Mouse (Mus musculus) left cerebral cortex, postnatal 25 days (tissue): ENCODE measurements around the gene Ankrd2. TPM values are rescaled to one million over a fixed set of nuclear protein-coding genes. Genes with fewer than 3 reads are reported as not detected.
A peak's percentile ranks its signal among the peaks of the same experiment; 100 is the strongest.

Experiments
- DNase-seq, 2 experiments: peaks; one replicate each; pipeline ENCODE4 v3.0.0; 2022; ENCODE audit warnings: low spot score in 2 of 2, mixed read lengths in 1 of 2
- intact Hi-C: fragments of 180-260 bp; cut with DNase I; formaldehyde crosslinking; loops from one replicate; pipeline ENCODE4 v1.15.1; 2025
- total RNA-seq, 2 experiments: library from RNA; stranded (reverse); gene quantifications; 2 replicates each; pipeline ENCODE4 v1.2.3; 2021

Ankrd2 gene
- total RNA-seq: under 1 TPM in 1 of 2 experiments, not detected in 1; 0.30 TPM

DNA sequence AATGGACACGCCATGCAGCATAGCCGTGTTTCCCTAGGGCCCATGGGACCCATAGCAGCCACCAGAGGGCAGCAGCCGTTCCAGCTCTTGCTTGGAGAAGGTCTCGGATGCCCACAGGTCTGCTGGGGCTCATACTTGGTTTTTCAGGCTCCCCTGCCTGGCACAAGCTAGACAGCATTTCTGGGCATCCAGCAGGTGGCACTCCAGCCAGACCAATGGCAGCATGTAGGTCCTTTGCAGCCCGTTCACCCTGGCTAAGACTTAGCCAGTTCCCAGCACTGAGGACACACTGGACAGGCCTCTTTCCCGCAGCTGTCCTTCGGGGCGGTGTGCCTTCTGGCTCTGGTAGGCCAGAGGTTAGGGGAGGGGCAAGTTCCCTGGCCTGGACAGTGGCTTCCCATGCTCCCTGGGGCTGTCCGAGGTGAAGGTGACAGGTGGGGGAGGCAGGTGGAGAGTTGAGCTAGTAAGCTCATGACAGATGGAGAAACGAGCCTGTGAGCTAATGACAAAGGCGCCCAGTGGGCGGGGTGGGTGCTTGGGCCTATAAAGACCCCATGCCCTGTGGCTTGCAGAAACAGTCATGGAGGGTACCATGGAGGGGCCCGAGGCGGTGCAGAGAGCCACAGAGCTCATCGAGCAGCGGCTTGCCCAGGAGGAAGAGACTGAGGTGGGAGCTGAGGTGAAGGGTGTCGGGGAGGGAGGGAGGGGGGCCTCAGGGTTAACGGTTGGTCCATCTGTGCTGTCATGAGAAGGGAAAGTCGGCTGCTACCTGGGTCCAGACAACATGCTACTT lies at the start of gene Ankrd2:
Gene Ankrd2 (plus strand): TSS at position 545 of the 793 bp plus-strand sequence.
- intact Hi-C loops: loop anchor here (1.0 to 5.0 kb wide), 3 partner anchors 34 to 132 kb away; no protein-coding TSS in a partner anchor

DNA sequence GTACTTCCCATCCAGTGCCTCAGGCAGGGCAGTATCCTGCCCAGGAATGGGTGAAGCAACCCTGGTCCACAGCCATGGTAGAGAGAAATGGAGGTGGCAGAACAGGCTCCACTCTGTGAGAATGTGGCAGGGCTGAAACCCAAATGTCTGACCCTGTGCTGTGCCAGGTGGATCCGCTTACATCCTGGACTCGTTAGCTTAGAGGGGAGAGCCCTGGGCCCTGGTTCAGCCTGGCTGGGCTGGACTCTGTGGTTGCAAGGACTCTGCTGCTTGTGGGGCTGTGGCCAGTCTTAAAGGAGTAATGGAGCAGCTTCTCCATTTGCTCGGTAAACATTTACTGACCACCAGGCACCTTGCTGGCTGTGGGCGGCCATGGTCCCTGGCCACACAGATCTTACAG lies 48.6 kb upstream of the Ankrd2 start:
- intact Hi-C loops: no loop called here
- no peak for DNase-seq

More for the DNA sequence above, at the start of gene Ankrd2:
- DNase-seq: peak; percentile 73 to 80

GRCm38 (mm10) chr19:41989810-41990209 lies 46.0 kb upstream of the Ankrd2 start:
- intact Hi-C loops: no loop called here

GRCm38 (mm10) chr19:41991926-41992477 lies 43.8 kb upstream of the Ankrd2 start:
- intact Hi-C loops: no loop called here
- DNase-seq: peak in 1 of 2 experiments; percentile 38

More at GRCm38 (mm10) chr19:41989810-41990209, 46.0 kb upstream of the Ankrd2 start:
- DNase-seq: no peak

- intact Hi-C loops: no loop called here
- no peak for DNase-seq
Measured at GRCm38 (mm10) chr19:41992971-41993370, 42.8 kb upstream of the Ankrd2 start.

GRCm38 (mm10) chr19:41993484-41993883 lies 42.3 kb upstream of the Ankrd2 start:
- peak; percentile 76 to 90 for DNase-seq
- intact Hi-C loops: no loop called here

DNA sequence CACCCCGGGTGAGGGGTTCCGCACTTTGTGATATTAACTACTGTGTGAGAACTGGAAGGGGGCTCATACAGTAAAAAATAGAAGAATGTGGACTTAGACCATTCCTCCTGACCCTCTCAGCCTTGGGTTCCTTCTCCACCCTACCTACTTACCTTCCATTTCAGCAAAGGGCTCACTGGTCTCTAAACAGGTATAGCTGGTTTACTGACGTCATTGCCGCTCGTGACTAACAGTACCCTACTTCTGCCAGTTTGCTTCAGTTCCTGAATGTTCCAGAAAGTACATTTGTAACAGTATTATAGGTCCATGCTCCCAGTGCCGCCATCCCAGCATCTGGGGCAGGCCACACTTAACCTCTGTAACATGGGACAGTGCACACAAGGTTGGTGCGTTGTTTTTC lies 41.8 kb upstream of the Ankrd2 start:
- no peak for DNase-seq
- intact Hi-C loops: no loop called here

GRCm38 (mm10) chr19:41995483-41995882 lies 40.3 kb upstream of the Ankrd2 start:
- intact Hi-C loops: no loop called here
- DNase-seq: no peak

DNA sequence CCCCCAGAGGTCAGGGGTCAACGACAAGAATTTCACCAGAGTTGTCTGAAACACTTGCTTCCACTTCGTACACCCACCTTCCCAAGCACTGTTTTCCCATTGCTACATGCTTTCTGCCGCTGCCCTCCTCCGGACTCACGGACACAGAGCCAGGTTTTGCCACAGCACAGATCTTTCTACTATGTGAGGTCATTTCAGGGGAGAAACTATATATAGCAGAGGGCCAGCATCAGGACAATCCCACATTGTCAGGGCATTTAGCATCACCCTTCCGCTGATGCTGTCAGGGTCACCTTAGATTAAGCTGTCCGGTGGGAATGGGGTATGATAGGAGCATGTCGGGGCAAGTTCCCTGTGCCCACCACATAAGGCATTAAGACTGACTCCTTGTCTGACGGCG lies 38.7 kb upstream of the Ankrd2 start:
- intact Hi-C loops: no loop called here

DNA sequence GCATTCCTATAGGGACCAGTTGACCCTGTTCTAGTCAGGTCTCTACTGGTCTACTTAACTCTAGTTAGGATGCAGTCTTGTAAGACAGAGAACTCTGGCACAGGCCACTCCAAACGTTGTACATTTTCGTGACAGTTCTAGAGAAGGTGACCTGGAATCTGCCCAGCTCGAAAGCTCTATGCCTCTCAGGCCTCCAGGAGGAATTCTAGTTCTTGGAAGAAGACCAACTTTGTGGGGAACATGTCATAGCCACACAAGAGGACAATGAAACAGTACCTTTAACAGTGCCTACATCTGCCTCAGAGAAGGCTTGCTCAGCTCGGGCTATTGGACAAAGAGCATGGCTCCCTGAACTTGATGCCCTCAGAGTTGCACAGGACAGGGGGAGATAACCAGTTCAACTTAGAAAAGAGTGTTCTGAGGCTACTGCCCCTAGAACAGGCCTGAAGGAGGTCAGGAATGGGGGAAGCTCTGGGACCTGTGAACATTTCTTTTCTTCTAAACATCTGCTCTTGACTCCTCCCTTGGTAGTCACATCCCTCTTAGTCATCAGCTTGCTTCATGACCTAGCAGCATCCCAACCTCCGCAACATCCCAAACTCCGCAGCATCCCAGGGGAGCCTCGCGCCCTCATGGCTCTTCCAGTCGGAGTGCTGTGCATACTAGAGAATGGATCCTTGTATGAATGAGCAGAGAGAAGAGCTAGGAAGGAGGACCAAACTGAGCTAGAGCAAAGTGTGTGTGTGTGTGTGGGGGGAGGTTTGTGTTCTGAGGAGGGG lies 36.8 kb upstream of the Ankrd2 start:
- intact Hi-C loops: no loop called here
- DNase-seq: no peak

More for the DNA sequence above, 38.7 kb upstream of the Ankrd2 start:
- DNase-seq: no peak

DNA sequence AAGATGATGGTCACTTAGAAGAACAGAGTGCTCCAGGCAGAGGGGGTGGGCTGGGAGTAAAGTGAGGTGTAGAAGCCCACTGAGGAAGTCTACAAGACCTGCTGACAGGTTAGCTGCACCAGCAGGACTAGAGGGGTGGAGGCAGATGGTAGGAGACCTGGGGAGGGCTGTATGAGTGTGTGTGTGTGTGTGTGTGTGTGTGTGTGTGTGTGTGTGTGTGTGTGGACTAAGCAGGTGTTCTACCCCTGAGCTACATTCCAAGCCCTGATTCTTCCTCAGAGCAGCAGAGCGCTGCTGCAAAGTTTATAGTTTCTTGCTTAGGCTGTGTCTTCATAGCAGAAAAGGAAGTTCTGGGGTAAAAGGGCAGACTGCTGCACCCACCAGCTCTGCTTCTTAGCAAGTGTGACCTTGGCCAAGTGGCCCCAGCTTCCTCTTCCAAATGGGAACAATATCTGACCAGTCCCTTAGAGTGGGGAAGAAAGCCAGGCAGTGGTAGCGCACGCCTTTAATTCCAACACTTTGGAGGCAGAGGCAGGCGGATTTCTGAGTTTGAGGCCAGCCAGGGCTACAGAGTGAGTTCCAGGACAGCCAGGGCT lies 36.0 kb upstream of the Ankrd2 start:
- DNase-seq: no peak
- intact Hi-C loops: no loop called here

DNA sequence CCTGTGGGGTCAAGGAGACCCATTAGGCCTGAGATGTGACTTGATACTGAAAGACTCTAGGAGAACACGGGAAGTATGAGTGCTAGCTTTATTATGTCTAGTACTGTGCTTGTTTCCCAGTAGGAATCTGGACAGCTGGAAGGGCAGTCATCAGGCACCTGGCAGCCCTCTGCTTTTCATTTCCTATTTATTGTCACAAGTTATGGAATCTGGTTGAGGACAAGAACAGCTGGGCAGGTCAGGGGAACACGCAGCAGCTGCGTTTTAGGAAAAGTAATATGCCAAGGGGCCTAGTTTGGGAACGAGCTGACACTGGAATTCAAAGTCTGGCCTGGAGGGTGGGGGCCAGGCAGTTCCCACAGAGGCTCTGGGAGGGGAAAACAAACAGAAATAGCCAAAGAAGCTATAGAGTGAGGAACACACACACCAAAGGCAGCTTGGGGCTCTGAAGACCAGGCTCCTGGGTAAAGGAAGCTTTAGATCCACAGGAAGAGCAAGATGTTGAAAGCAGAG lies 35.3 kb upstream of the Ankrd2 start:
- intact Hi-C loops: no loop called here
- DNase-seq: no peak

DNA sequence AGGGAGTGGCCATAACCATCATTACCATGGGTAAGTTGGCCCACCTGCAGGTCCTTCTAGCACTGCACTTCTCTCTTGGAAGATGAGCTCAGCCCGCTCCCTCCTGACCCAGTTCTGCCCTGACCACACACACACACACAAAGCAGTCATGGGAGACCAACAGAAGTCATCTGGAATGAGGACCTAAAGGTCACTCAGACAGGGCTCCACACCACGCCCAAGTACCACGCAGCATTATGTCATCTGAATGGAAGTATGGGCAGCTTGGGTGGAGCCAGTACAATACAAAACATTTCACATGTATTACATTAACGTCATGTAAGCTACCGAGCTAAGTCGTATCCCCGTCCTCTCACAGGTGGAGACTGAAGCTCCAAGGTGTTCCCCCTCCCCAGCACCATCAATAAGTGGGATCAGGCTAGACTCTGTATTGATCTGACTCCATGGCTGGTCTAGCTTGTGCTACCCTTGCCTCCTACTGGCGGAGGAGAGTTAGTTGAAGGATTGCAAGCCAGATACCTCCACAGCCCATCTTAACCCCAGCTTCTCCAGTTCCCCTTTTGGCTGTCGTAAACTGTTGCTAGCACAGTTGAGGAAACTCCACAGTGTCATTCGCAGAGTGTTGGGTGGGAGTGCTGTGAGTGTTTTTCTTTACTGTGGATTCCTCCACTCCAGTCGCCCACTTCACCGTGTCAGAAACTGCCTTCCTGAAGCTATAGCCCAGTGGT lies 34.4 kb upstream of the Ankrd2 start:
- no peak for DNase-seq
- intact Hi-C loops: no loop called here

- intact Hi-C loops: no loop called here
- no peak for DNase-seq
Measured at GRCm38 (mm10) chr19:42004258-42004657, 31.5 kb upstream of the Ankrd2 start.

DNA sequence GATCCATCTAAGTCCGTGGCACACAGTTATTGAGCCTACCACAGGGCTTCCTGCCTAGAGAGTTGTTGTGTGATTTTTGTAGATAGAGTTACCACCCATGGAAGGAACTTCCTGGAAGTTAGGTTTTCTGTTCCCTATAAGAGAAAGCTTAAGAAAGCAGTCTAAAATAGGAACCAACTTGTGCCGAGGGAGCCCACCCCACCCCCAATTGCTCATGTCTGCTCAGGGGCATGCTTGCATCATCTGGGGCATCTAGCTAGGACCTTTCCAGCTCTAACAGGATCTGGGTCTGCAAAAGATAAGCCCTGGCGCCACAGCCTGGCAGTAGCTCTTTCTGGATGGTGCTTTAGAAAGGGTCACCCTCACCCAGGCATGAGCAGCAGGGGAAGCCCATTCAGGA lies 30.2 kb upstream of the Ankrd2 start:
- DNase-seq: no peak

GRCm38 (mm10) chr19:42006568-42006967 lies 29.2 kb upstream of the Ankrd2 start:
- intact Hi-C loops: no loop called here
- DNase-seq: no peak

More for the DNA sequence above, 30.2 kb upstream of the Ankrd2 start:
- intact Hi-C loops: no loop called here

DNA sequence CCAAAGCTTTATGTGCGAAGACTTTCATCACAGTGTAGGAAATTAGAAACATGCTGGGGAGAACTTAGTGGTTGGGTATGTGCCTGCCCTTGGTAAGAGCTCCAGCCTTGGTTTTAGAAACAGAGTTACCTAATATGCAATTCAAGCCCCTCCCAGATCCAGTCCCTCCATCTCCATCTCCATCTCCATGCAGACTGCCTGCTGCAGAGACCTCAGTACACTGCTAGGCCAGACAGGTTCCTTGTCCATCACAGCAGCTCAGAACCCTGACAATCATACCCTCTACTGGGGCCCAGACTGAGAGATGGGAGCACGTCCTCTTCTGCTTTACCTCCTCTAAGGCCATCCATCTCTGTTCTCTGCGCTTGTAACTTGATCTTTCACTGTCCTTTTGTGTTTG lies 27.2 kb upstream of the Ankrd2 start:
- no peak for DNase-seq
- intact Hi-C loops: no loop called here

GRCm38 (mm10) chr19:42009067-42009466 lies 26.7 kb upstream of the Ankrd2 start:
- no peak for DNase-seq
- intact Hi-C loops: no loop called here

- intact Hi-C loops: no loop called here
- DNase-seq: no peak
Measured at GRCm38 (mm10) chr19:42010436-42010835, 25.4 kb upstream of the Ankrd2 start.
